Mouse (Mus musculus): Measurements from ENCODE around the gene Samm50. TPM values are rescaled to one million over a fixed set of nuclear protein-coding genes. Genes with fewer than 3 reads are reported as not detected.

Samm50 gene
- polyA plus RNA-seq, 1 experiment from 2014 or later, result 79.9 TPM

- H3K9me3 ChIP-seq (ENCODE audit: control insufficient read depth, low read length), result no peaks in the 10 kb centered on the region
- no peak for ATAC-seq (ENCODE audit: insufficient number of reproducible peaks, low FRiP score, low TSS enrichment, low read depth)
- no peaks in the 10 kb centered on the region for H3K27me3 ChIP-seq (ENCODE audit: control insufficient read depth, insufficient read depth, low read length)
- no peak overlapping the region for H3K27ac ChIP-seq (replicated peaks; ENCODE audit: low read depth, low read length)
- WGBS, result 61% methylated on average over 11 of the region's 11 CpGs
- no peak overlapping the region for H3K4me3 ChIP-seq (ENCODE audit: low read depth, low read length)
- no peaks in the 10 kb centered on the region for H3K36me3 ChIP-seq (ENCODE audit: control insufficient read depth, insufficient read depth, low read length)
- H3K4me2 ChIP-seq (ENCODE audit: low read depth, severe bottlenecking), result no peak overlapping the region
- no peak overlapping the region for H3K9ac ChIP-seq (ENCODE audit: low read length)
- no peak for DNase-seq (ENCODE audit: low spot score)
- peaks cover 13% of the 10 kb centered on the region for H3K4me1 ChIP-seq (ENCODE audit: control insufficient read depth, insufficient read depth, low read length)
Observed at GRCm38 (mm10) chr15:84253757-84254156, 61.7 kb downstream of the Samm50 start.

GRCm38 (mm10) chr15:84254387-84254786 lies 62.3 kb downstream of the Samm50 start:
- DNase-seq (ENCODE audit: low spot score) (no peak), ATAC-seq (ENCODE audit: insufficient number of reproducible peaks, low FRiP score, low TSS enrichment, low read depth) (no peak)
- 84% methylated on average over 8 of the region's 8 CpGs for WGBS
- no peak overlapping the region for H3K9ac ChIP-seq (ENCODE audit: low read length)
- H3K27ac ChIP-seq (replicated peaks; ENCODE audit: low read depth, low read length), result no peak overlapping the region
- no peak overlapping the region for H3K4me2 ChIP-seq (ENCODE audit: low read depth, severe bottlenecking)
- no peak overlapping the region for H3K4me3 ChIP-seq (ENCODE audit: low read depth, low read length)
- no peaks in the 10 kb centered on the region for H3K36me3 ChIP-seq (ENCODE audit: control insufficient read depth, insufficient read depth, low read length)
- H3K27me3 ChIP-seq (ENCODE audit: control insufficient read depth, insufficient read depth, low read length), result no peaks in the 10 kb centered on the region
- no peaks in the 10 kb centered on the region for H3K9me3 ChIP-seq (ENCODE audit: control insufficient read depth, low read length)
- peaks cover 19% of the 10 kb centered on the region for H3K4me1 ChIP-seq (ENCODE audit: control insufficient read depth, insufficient read depth, low read length)

GRCm38 (mm10) chr15:84256254-84256850 lies 64.3 kb downstream of the Samm50 start:
- H3K4me2 ChIP-seq (ENCODE audit: low read depth, severe bottlenecking), result no peak overlapping the region
- ATAC-seq (ENCODE audit: insufficient number of reproducible peaks, low FRiP score, low TSS enrichment, low read depth) (no peak), DNase-seq (ENCODE audit: low spot score) (no peak)
- H3K9ac ChIP-seq (ENCODE audit: low read length), result no peak overlapping the region
- H3K4me1 ChIP-seq (ENCODE audit: control insufficient read depth, insufficient read depth, low read length), result peaks cover 22% of the 10 kb centered on the region
- WGBS, result 84% methylated on average over 12 of the region's 12 CpGs
- H3K27me3 ChIP-seq (ENCODE audit: control insufficient read depth, insufficient read depth, low read length), result no peaks in the 10 kb centered on the region
- no peaks in the 10 kb centered on the region for H3K9me3 ChIP-seq (ENCODE audit: control insufficient read depth, low read length)
- no peak overlapping the region for H3K27ac ChIP-seq (replicated peaks; ENCODE audit: low read depth, low read length)
- no peak overlapping the region for H3K4me3 ChIP-seq (ENCODE audit: low read depth, low read length)
- no peaks in the 10 kb centered on the region for H3K36me3 ChIP-seq (ENCODE audit: control insufficient read depth, insufficient read depth, low read length)

GRCm38 (mm10) chr15:84256864-84257263 lies 64.8 kb downstream of the Samm50 start:
- 90% methylated on average over 5 of the region's 5 CpGs for WGBS
- Histone ChIP-seq H3K9me3 (ENCODE audit: control insufficient read depth, low read length) (no peaks in the 10 kb centered on the region), H3K4me2 (ENCODE audit: low read depth, severe bottlenecking) (no peak overlapping the region), H3K4me1 (ENCODE audit: control insufficient read depth, insufficient read depth, low read length) (peaks cover 22% of the 10 kb centered on the region), H3K4me3 (ENCODE audit: low read depth, low read length) (no peak overlapping the region), H3K9ac (ENCODE audit: low read length) (no peak overlapping the region), H3K36me3 (ENCODE audit: control insufficient read depth, insufficient read depth, low read length) (no peaks in the 10 kb centered on the region), H3K27ac (replicated peaks; ENCODE audit: low read depth, low read length) (no peak overlapping the region), H3K27me3 (ENCODE audit: control insufficient read depth, insufficient read depth, low read length) (no peaks in the 10 kb centered on the region)
- no peak for ATAC-seq (ENCODE audit: insufficient number of reproducible peaks, low FRiP score, low TSS enrichment, low read depth)
- no peak for DNase-seq (ENCODE audit: low spot score)

- 0 out of 2 replicates have a peak overlapping the region, but pooled peaks have one; percentile 12 for H3K9ac ChIP-seq (ENCODE audit: low read length)
- 47% methylated on average over 9 of the region's 9 CpGs for WGBS
- DNase-seq (ENCODE audit: low spot score) (peak; percentile 46), ATAC-seq (ENCODE audit: insufficient number of reproducible peaks, low FRiP score, low TSS enrichment, low read depth) (no peak)
- no peaks in the 10 kb centered on the region for H3K36me3 ChIP-seq (ENCODE audit: control insufficient read depth, insufficient read depth, low read length)
- no peak overlapping the region for H3K4me3 ChIP-seq (ENCODE audit: low read depth, low read length)
- H3K4me2 ChIP-seq (ENCODE audit: low read depth, severe bottlenecking), result no peak overlapping the region
- no peaks in the 10 kb centered on the region for H3K9me3 ChIP-seq (ENCODE audit: control insufficient read depth, low read length)
- no peaks in the 10 kb centered on the region for H3K27me3 ChIP-seq (ENCODE audit: control insufficient read depth, insufficient read depth, low read length)
- H3K4me1 ChIP-seq (ENCODE audit: control insufficient read depth, insufficient read depth, low read length), result peaks cover 22% of the 10 kb centered on the region
- H3K27ac ChIP-seq (replicated peaks; ENCODE audit: low read depth, low read length), result peak overlapping the region; percentile 68; the same call in 1 of the 2 replicates
Observed at GRCm38 (mm10) chr15:84258602-84259355, 66.7 kb downstream of the Samm50 start.

GRCm38 (mm10) chr15:84260123-84260822 lies 68.2 kb downstream of the Samm50 start:
- 39% methylated on average over 22 of the region's 22 CpGs for WGBS
- Histone ChIP-seq H3K4me3 (ENCODE audit: low read depth, low read length) (no peak overlapping the region), H3K27ac (replicated peaks; ENCODE audit: low read depth, low read length) (no peak overlapping the region), H3K36me3 (ENCODE audit: control insufficient read depth, insufficient read depth, low read length) (no peaks in the 10 kb centered on the region), H3K9ac (ENCODE audit: low read length) (no peak overlapping the region), H3K27me3 (ENCODE audit: control insufficient read depth, insufficient read depth, low read length) (no peaks in the 10 kb centered on the region), H3K4me1 (ENCODE audit: control insufficient read depth, insufficient read depth, low read length) (peaks cover 20% of the 10 kb centered on the region), H3K4me2 (ENCODE audit: low read depth, severe bottlenecking) (no peak overlapping the region), H3K9me3 (ENCODE audit: control insufficient read depth, low read length) (no peaks in the 10 kb centered on the region)
- DNase-seq (ENCODE audit: low spot score) (peak; percentile 88), ATAC-seq (ENCODE audit: insufficient number of reproducible peaks, low FRiP score, low TSS enrichment, low read depth) (no peak)

- Histone ChIP-seq H3K36me3 (ENCODE audit: control insufficient read depth, insufficient read depth, low read length) (no peaks in the 10 kb centered on the region), H3K4me3 (ENCODE audit: low read depth, low read length) (no peak overlapping the region), H3K9me3 (ENCODE audit: control insufficient read depth, low read length) (no peaks in the 10 kb centered on the region), H3K9ac (ENCODE audit: low read length) (no peak overlapping the region), H3K27ac (replicated peaks; ENCODE audit: low read depth, low read length) (no peak overlapping the region), H3K4me1 (ENCODE audit: control insufficient read depth, insufficient read depth, low read length) (peaks cover 20% of the 10 kb centered on the region), H3K4me2 (ENCODE audit: low read depth, severe bottlenecking) (no peak overlapping the region), H3K27me3 (ENCODE audit: control insufficient read depth, insufficient read depth, low read length) (no peaks in the 10 kb centered on the region)
- DNase-seq (ENCODE audit: low spot score), result no peak
- no peak for ATAC-seq (ENCODE audit: insufficient number of reproducible peaks, low FRiP score, low TSS enrichment, low read depth)
- WGBS, result 96% methylated on average over 6 of the region's 6 CpGs
Observed at GRCm38 (mm10) chr15:84262630-84263029, 70.6 kb downstream of the Samm50 start.

GRCm38 (mm10) chr15:84263573-84263972 lies 71.5 kb downstream of the Samm50 start:
- no peak for DNase-seq (ENCODE audit: low spot score)
- Histone ChIP-seq H3K36me3 (ENCODE audit: control insufficient read depth, insufficient read depth, low read length) (no peaks in the 10 kb centered on the region), H3K9me3 (ENCODE audit: control insufficient read depth, low read length) (no peaks in the 10 kb centered on the region), H3K4me1 (ENCODE audit: control insufficient read depth, insufficient read depth, low read length) (peaks cover 11% of the 10 kb centered on the region; the same call in 1 of the 2 replicates), H3K27ac (replicated peaks; ENCODE audit: low read depth, low read length) (no peak overlapping the region), H3K4me2 (ENCODE audit: low read depth, severe bottlenecking) (no peak overlapping the region), H3K9ac (ENCODE audit: low read length) (no peak overlapping the region), H3K4me3 (ENCODE audit: low read depth, low read length) (no peak overlapping the region), H3K27me3 (ENCODE audit: control insufficient read depth, insufficient read depth, low read length) (no peaks in the 10 kb centered on the region)
- 58% methylated on average over 2 of the region's 2 CpGs for WGBS
- no peak for ATAC-seq (ENCODE audit: insufficient number of reproducible peaks, low FRiP score, low TSS enrichment, low read depth)

Measured in limb, embryonic 11.5 days (tissue).